Mouse (Mus musculus): ENCODE measurements around the gene Hic1.
"Not testable (repeated sequence)": the region's sequence is repeated elsewhere in the genome, so short reads cannot be mapped to it uniquely, and the experiment has no call there.

The Hic1 gene

GRCm38 (mm10) chr11:75192336-75193214 lies 23.3 kb upstream of the Hic1 start:
- DNase-seq (ENCODE audit: low spot score): peak; percentile 86

GRCm38 (mm10) chr11:75191841-75192240 lies 22.5 kb upstream of the Hic1 start:
- DNase-seq (ENCODE audit: low spot score): no peak

DNA sequence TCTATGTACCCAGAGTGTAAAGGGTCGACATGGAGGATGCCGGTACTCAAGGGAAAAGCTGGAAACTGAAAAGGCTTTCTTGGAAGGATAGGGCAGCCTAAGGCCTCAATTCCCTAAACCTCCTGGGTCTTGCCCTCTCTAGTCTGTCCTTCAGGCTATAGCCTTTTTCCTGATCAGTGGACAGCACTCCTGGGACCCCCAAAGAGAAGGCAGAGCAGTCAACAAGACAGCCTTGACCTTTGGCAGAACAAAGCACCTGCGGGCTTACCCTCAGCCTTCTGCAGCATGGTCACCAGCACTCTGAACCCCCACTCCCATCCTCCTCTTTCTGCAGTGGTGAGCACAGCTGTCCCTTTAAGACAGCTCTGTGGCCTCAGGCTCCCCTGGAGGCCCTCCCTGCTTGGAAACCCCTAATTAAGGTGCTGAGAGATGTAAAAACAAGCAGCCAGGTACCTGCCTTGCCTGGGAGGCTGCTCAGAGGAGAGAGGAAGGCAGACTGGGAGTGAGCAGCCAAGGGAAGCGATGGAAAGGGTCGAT lies 21.7 kb upstream of the Hic1 start, which contains the start of gene Dph1:
Gene Dph1, minus strand, starts transcription at position 337 of the 537 bp plus-strand sequence.
- DNase-seq (ENCODE audit: low spot score): no peak

DNA sequence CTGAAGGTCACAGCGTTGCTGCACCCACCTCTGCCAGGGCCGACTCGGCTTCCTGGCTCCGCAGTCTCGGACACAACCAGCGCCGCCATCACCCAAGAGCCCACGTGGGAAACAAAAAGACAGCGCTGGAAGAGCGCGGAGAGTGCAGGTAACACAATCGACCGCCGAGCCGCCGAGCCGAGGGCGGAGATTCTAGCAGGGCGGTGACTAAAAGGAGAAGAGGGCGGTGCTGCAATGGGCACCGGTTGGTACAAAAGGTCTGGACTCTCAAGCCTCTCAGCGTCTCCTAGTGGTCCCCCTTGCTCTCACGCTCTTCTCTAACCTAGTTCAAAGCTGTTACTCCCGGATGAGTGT lies 21.0 kb upstream of the Hic1 start:
- peak; percentile 89 for DNase-seq (ENCODE audit: low spot score)

DNA sequence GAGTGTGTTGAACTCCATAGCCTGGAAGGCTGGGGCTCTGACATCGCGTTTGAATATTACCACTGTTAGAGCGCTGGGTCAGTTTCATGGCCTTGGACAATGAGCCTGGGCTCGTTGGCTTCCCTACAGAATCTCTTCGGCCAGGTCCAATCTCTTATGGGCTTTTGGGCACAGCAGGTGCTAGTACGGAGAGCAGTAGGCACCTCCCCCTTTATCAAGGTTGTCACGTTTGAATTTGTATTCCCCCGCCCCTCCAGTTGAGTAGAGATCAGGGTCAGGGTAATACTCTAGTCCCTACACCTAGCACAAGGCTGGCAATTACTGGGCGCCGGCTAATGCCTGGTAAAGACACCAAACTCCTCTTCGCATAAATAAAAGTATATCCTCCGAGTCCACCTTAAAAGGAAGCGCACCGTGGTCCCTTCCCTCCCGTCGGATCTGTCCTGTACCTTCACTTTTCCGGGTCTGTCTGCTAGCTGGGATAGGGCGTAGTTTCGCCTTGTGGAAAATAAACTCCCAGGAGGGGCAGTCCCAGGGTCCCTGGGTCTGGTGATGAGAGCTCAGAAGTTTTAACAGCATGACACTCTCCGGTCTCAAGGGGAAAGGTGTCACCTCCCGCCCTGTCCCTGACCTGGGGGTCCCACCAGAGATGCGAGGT lies 20.5 kb upstream of the Hic1 start:
- DNase-seq (ENCODE audit: low spot score): no peak

DNA sequence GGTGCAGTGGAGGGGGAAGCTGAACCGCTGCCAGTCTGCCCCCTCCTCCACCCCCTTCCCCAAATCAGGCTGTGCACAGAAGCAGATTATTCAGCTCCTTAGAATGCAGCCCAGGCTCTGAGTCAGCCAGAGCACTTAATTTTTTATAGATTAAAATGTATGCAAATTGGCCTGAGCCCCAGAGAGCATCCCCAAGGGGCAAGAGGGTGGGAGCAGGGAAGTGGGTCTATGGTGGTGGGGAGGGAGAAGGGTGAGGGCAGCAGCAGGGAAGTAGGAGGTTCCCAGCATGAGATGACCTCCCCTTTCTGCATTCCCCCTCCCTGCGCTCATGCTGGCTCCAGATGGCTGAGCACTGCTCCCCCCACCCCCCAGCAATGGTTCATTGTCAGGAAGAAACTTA lies 15.7 kb upstream of the Hic1 start:
- no peak for DNase-seq (ENCODE audit: low spot score)

- DNase-seq (ENCODE audit: low spot score): no peak
These were observed 15.3 kb upstream of the Hic1 start for GRCm38 (mm10) chr11:75184573-75184972.

DNA sequence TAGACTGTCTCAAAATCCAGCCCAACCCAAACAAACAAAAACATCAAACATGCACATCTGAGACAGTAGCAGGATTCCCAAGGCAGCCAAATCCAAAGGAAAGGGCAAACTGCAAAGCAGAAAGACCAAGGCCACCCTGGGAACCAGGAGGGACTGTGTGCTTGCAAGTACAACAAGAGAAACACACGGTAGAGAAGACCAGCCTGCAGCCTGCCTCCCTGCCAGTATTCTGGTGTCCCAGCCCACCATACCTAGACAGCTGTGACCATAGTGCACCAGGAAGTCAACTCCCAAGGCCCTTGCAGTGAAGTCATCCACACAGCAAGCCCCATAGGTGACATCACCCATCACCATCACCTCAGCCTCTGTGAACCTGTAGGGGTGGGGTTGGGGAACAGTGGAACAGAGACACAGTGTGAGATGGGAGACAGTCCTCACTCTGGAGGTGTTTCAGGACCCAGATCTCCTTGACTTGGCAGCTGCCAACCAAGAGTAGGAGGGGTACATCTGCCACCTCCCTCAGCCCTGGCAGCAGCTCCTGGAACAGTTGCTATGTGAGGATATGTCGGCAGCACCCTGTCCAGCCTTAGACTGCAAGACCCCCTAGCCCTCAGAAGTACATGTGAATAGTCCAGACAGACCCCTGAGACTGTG lies 14.7 kb upstream of the Hic1 start:
- no peak for DNase-seq (ENCODE audit: low spot score)

- peak; percentile 92 for DNase-seq (ENCODE audit: low spot score)
These were observed 9.4 kb upstream of the Hic1 start, which contains the start of gene Ovca2 for GRCm38 (mm10) chr11:75178672-75179208. Gene Ovca2, minus strand, starts transcription at chr11:75178835.

DNA sequence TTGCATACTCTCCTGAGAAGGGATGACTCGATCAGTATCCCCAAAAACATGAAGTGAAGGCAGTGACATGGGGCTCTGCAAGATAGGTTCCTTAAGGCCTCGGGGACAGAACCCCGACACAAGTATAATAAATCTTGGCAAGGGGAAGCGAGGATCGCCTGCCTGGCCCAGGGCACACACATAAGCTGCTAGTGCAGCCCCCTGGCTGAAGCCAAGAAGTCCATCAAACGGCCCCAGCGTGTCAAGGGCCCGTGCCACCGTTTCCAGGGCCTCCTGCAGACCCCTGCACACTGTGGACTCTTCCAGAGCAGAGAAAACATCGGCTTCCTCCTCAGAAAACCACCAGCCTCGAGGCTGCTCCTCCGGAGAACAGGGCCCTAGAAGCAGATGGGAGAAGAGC lies 8.7 kb upstream of the Hic1 start:
- no peak for DNase-seq (ENCODE audit: low spot score)

- not testable (repeated sequence) for DNase-seq (ENCODE audit: low spot score)
These were observed 5.3 kb upstream of the Hic1 start for GRCm38 (mm10) chr11:75174574-75174973.

DNA sequence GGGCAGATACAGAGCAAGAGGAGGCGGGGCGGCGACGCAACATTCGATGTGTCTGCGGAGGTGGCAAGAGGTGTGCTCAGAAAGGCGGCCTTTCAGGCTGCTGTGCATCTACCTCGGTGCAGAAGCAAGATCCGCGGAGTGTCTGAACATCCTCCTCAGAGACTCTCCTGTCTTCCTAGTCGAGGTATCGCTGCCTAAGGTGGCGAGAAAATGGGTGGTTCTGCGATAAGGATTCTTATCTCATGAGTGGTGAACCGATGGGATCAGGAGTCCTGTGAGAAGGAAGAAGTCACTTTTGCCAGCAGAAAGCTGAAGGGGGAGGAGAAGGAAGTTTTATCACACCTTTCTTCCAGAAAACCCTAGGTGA lies 4.5 kb upstream of the Hic1 start:
- no peak for DNase-seq (ENCODE audit: low spot score)

GRCm38 (mm10) chr11:75173095-75173798 lies 3.9 kb upstream of the Hic1 start:
- DNase-seq (ENCODE audit: low spot score): peak; percentile 75

DNA sequence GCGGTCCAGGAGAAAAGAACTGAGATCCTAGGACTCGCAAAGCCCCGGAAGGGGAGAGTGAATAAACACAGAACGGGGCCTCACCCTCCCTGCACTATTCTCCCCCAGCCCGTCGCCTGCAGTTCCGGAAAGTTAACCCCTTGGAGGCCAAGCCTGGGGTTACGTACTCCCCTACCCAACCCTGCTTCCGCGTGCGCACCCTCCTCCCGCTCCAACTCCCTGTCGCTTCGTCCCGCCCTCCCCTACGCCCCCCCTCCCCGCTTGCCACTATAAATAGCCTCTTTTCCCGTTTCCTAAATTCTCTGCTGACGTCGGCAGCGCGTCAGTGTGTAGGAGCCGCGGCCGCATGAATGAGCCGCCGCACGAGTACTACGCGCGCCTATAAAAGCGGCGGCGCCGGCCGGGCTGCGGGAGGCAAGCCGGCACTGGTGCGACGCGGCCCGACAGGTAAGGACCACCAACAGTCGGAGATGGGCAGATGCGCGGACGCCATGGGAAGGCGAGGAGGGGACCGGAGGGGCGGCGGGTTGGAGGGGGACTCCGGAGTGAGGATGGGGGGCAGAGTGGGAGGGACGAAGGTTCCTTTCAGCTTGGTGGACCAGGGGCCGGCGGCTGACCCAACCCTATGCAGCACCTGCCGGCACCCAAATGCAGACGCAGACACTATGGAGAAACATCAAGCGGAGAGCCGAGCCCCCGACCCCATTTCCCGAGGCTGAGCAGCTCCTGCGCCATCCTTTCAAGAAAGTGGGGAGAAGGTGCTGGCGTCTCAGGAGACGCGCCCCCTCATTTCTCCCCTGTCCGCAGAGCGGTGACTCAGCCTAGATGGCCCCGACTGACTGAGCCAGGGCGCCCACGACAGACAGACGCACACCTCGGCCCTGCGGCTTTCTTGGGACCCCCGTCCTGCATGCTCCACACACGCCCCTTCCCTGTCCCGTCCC lies 3.1 kb upstream of the Hic1 start:
- DNase-seq (ENCODE audit: low spot score): no peak

GRCm38 (mm10) chr11:75171186-75171865 lies 2.0 kb upstream of the Hic1 start:
- no peak for DNase-seq (ENCODE audit: low spot score)

- DNase-seq (ENCODE audit: low spot score): peak; percentile 92
These were observed 925 bp upstream of the Hic1 start for GRCm38 (mm10) chr11:75170136-75170751.

DNA sequence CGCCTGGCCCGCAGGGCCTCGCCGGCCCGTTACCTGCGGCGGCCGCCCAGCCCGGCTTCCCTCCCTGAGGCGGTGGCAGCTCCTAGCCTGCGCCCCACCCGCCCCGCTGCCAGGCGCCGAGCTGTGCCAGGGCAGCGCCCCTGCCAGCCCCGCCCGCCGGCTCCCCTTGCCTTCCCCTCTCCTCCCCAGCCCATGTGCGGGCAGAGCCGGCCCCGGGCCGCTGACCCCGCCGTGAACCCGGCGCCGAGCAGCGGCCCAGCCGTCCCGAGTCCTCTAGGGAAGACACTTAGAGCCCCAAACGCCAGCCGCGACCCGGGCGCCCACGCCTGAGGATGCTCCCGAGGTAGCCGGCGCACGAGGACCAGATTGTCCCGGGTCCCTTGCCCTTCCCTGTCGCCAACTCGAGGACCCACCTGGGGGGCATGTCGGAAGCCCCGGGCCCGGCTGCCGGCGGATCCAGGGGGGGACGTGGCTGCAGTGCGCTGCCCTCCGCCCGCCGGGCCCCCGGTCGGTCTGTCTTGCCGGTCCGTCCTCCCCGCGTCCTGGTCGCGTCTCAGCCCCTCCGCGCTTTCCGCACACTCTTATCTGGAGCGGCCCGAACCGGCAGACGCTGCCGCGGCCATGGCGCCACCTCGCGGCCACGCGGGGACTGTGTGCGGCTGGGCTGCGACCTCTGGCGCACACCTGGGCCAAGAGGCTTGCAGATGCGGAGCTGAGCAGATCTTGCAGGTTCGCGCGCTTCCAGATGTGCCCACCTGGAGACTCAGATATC lies 543 bp downstream of the Hic1 start:
- peak; percentile 85 for DNase-seq (ENCODE audit: low spot score)

All from lung, postnatal 25 days (tissue).